Comparison of ENCODE assay signal across 7 mouse cellular contexts in genomic region chr3:146403770-146404169, GRCm38 (mm10). TPM values are rescaled to one million over a fixed set of nuclear protein-coding genes. Genes with fewer than 3 reads are reported as not detected.
DNase-seq lines count a peak whose midpoint lies in the region; ATAC-seq and TF ChIP-seq lines count a peak whose summit lies in the region.

No protein-coding gene starts in this region.

- 22% methylated on average over 3 of the region's 3 CpGs for WGBS in lung, embryonic 14.5 days
- 44% methylated on average over 3 of the region's 3 CpGs for WGBS in forebrain, embryonic 10.5 days
- WGBS in limb, embryonic 12.5 days = 45% methylated on average over 3 of the region's 3 CpGs

- H3K36me3 ChIP-seq in lung, embryonic 14.5 days (ENCODE audit: insufficient read depth) = no peaks in the 10 kb centered on the region
- peaks cover 13% of the 10 kb centered on the region for H3K36me3 ChIP-seq in forebrain, embryonic 10.5 days (replicated peaks)
- H3K36me3 ChIP-seq in limb, embryonic 12.5 days = no peaks in the 10 kb centered on the region

- H3K4me3 ChIP-seq in lung, embryonic 14.5 days (ENCODE audit: low read depth, low read length) = peak overlapping the region; percentile 90
- H3K4me3 ChIP-seq in forebrain, embryonic 10.5 days = peak overlapping the region; percentile 97
- H3K4me3 ChIP-seq in limb, embryonic 12.5 days (replicated peaks) = peak overlapping the region; percentile 91

- no peaks in the 10 kb centered on the region for H3K27me3 ChIP-seq in lung, embryonic 14.5 days (ENCODE audit: insufficient read depth, low read length)
- no peaks in the 10 kb centered on the region for H3K27me3 ChIP-seq in forebrain, embryonic 10.5 days (ENCODE audit: poor library complexity, severe bottlenecking)
- H3K27me3 ChIP-seq in limb, embryonic 12.5 days = no peaks in the 10 kb centered on the region

- no peak for DNase-seq in lung, embryonic 14.5 days
- no peak for DNase-seq in lung, postnatal 10 days
- DNase-seq in forebrain, embryonic 10.5 days (ENCODE audit: extremely low spot score, low spot score) = no peak
- DNase-seq in skeletal muscle tissue, adult 2 months (ENCODE audit: low read depth, low spot score) = peak; percentile 13
- DNase-seq in left cerebral cortex, adult 11 months (ENCODE audit: low spot score) = no peak
- no peak for DNase-seq in gastrocnemius, adult 18-20 months (ENCODE audit: low spot score)

- peak overlapping the region; percentile 74 for H3K27ac ChIP-seq in lung, embryonic 14.5 days (ENCODE audit: low read depth)
- H3K27ac ChIP-seq in forebrain, embryonic 10.5 days = peak overlapping the region; percentile 96
- H3K27ac ChIP-seq in limb, embryonic 12.5 days = no peak overlapping the region

- H3K9ac ChIP-seq in lung, embryonic 14.5 days = peak overlapping the region; percentile 82; the same call in 1 of the 2 replicates
- H3K9ac ChIP-seq in limb, embryonic 12.5 days (replicated peaks) = peak overlapping the region; percentile 83; the same call in 1 of the 2 replicates

- H3K9me3 ChIP-seq in lung, embryonic 14.5 days (ENCODE audit: low read depth, low read length) = no peaks in the 10 kb centered on the region; the same call in 1 of the 2 replicates
- peaks cover 14% of the 10 kb centered on the region; the same call in 1 of the 2 replicates for H3K9me3 ChIP-seq in forebrain, embryonic 10.5 days
- H3K9me3 ChIP-seq in limb, embryonic 12.5 days = no peaks in the 10 kb centered on the region

- H3K4me1 ChIP-seq in lung, embryonic 14.5 days (ENCODE audit: insufficient read depth) = no peaks in the 10 kb centered on the region; the same call in 1 of the 2 replicates
- H3K4me1 ChIP-seq in forebrain, embryonic 10.5 days = peaks cover 37% of the 10 kb centered on the region
- H3K4me1 ChIP-seq in limb, embryonic 12.5 days (replicated peaks) = peaks cover 25% of the 10 kb centered on the region

- ATAC-seq in lung, embryonic 14.5 days (ENCODE audit: insufficient read depth) = no peak
- ATAC-seq in limb, embryonic 12.5 days (ENCODE audit: insufficient number of reproducible peaks, insufficient read depth, low FRiP score, low TSS enrichment, low read depth) = no peak

- peak overlapping the region; percentile 87 for H3K4me2 ChIP-seq in lung, embryonic 14.5 days
- peak overlapping the region; percentile 87 for H3K4me2 ChIP-seq in limb, embryonic 12.5 days

- TF ChIP-seq CTCF in lung, embryonic 14.5 days (IDR thresholded peaks at IDR 0.05; ENCODE audit: low read depth) = no peak

RNA-seq across cellular contexts. Expression of gene Ssx2ip, which starts 0.7 kb away (rescaled TPM):
- polyA plus RNA-seq in lung, embryonic 14.5 days (2014; fragmentation: Nextera tagmentation; extraction: Ambion mirVana) = 29.3 and 30.5 TPM in 2 replicates
- polyA plus RNA-seq in forebrain, embryonic 10.5 days (2016; fragmentation: Nextera tagmentation; extraction: Ambion mirVana) = 39.0 and 41.5 TPM in 2 replicates
- 19.6 and 21.6 TPM in 2 replicates for polyA plus RNA-seq in limb, embryonic 12.5 days (2016; fragmentation: Nextera tagmentation; extraction: Ambion mirVana)
- total RNA-seq in gastrocnemius, adult 18-20 months (2021) = 10 to 100 TPM; 26.8 to 30.2 TPM

RNA-seq across cellular contexts. Expression of gene Ctbs, which starts 45.8 kb away (rescaled TPM):
- polyA plus RNA-seq in lung, embryonic 14.5 days (2014; fragmentation: Nextera tagmentation; extraction: Ambion mirVana) = 8.9 and 10.4 TPM in 2 replicates
- 4.5 and 6.1 TPM in 2 replicates for polyA plus RNA-seq in forebrain, embryonic 10.5 days (2016; fragmentation: Nextera tagmentation; extraction: Ambion mirVana)
- polyA plus RNA-seq in limb, embryonic 12.5 days (2016; fragmentation: Nextera tagmentation; extraction: Ambion mirVana) = 6.4 and 7.2 TPM in 2 replicates
- 1 to 10 TPM; 3.6 to 4.9 TPM for total RNA-seq in gastrocnemius, adult 18-20 months (2021)
